Mouse (Mus musculus): ENCODE results near the gene Cdk12.

Gene Cdk12

DNA sequence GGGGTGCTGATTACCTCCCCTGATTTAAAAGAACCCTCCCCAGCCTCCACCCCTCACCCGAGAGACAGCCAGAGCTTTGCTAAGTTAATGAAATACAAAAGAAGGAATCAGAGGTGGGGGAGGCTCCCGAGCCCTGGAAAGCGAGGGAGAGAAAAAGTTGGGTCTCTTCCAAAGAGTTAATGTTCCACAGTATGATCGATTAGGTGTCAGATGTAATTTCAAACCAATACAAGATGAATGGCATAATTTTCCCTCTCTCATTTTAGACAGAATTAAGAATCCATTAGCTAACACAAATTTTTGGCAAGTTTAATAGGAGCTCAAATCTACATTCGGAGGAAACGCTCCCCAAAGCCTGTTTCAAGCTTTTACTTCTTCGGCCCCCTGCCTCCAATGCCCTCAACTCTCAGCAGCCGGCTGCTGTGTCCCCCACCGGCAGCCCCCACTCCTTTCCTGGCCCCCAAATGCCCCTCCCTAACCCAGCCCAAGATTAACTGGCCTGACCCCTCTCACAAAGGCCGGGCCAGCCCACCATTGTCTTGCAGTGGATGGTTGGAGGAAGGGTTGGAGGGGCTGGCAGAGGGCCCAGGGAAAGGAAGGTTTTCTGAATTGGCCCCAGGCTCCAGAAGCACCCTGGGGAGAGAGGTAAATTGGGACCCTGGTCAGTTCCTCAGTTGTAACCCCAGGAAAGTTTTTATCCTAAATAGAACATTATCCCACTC lies 95.8 kb downstream of the Cdk12 start:
- in situ Hi-C loops (cut with MboI, MseI) = loop anchor here (5.0 kb wide), 1 partner anchor 39 kb away; no protein-coding TSS in a partner anchor

DNA sequence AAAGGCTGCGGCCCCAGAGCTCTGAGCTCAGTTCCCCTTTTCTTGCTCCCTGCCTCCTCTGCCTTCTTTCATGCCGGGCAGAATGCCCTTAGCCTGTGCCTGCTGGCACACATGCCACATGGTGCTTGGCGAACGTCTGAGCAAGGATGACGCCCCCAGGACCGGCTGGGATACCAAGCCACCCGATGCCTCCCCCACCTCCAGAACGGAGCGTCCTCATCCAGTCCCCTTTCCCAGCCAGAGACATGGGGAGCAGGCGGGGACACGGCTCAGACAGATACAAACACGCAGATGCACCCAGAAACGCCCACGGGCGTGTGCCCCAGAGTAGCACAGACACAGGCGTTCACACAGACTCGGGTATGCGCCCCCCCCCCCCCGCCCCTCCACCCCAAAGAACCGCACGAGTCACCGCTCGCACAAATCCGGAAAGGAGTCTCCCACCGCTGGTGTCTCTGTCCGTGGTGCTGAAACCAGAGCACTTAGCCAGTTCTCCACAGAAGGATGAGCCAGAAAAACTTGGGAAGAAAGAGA lies 111.0 kb downstream of the Cdk12 start:
- in situ Hi-C loops (cut with MboI, MseI) = no loop called here

DNA sequence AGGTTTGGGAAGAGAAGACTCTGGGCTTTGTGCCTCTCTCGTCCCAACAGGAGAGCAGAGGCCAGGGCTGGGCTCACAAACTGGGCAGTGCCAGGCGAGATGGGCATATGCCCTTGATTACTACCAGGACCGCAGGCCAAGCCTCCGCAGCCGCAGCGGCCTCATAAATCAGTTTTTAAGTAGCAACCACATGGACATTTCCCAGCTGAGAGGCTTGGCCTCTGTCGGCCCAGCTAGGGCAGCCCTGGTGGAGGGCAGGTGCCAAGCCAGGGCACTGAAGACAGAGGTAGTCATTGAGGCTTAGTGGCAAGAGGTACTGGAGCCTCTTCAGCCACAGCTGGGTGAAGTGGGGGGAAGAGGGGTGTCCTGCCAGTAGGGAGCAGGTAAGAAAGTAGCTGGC lies 114.6 kb downstream of the Cdk12 start:
- in situ Hi-C loops (cut with MboI, MseI) = no loop called here

DNA sequence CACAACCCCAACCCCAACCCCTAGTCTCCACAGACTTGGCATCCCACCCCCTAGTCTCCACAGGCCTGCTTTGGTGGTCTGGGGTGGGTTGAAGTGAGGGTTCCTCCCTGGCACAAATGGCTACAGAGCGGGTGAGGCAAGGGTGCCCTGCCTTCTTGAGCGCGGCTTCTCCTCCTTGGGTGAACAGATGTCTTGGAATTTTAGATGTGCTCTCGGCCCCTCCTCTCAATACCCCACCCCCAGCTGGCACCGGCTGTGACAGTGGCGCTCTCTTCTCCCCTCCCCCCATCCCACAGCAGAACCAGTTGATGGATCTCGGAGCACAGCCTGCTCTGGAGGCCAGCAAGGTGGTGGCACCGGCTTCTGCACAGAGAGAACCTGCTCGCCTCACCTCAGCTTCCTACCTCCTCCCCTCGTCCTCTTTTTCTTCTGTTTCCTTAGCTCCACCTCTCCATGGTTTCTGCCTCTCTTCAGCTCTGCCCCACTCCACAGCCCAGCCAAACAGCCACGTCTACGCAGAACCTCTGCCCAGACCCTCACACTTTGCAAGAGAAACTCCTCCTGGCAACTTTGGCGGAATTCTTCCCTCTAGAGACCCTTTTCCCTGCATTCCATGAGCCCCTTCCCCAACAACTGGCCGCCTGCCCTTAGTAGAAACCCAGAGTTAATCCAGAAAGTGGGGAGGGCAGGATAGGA lies 115.7 kb downstream of the Cdk12 start:
- in situ Hi-C loops (cut with MboI, MseI) = no loop called here

DNA sequence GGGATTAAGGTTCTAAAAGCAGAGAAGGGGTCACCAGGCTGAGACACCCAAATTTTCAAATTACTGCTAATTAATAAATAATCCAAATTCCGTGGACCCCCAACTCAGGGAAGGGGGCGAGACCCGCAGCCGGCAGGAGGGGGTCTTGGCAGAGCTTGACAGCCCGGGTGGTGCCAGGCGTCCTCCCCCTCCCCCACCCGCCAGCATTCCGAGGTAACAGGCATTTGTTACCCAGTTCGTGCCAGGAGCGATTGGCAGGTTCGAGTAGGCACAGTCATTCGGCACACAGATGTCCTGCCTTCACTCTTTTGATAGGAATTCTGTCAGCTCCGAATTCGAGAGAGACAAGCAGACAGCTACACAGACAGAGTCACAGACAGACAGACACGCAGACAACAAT lies 116.3 kb downstream of the Cdk12 start:
- in situ Hi-C loops (cut with MboI, MseI) = no loop called here

DNA sequence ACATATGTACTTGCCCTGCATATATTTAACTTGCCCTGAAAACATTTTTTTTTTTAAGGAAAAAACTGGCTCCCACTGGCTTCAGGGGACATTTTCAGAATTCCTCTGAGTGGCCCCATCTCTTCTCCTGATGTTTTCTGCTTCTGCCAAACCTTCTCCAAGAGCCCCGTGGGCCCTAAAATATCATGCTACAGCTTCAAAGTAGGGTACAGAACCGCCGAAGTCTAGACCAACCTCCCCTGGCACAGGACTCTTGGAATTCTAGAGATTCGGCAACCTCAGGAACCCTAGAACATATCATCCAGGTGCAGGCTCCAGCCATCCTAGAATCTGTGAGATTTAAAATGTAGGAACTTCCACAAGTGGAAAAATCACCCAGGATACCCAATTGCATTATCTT lies 116.7 kb downstream of the Cdk12 start:
- in situ Hi-C loops (cut with MboI, MseI) = no loop called here

DNA sequence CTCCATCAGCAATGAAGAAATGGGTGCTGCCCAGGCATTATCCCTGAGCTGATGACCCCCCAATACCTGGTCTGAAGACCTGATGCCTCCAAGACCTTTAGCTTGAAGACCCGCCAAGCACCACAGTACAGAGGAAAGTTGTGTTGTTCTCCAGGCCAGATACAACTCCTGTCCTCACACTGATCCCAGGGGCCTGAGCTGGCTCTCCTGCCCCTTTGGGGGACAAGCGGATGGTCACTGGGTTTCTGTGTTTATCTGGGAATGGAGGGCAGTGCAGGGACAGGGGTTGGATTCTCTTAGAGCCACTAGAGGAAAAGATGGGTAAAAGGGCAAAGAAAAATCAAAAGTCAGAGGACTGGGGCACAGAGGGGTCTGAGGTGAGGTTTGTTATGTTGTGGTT lies 117.1 kb downstream of the Cdk12 start:
- in situ Hi-C loops (cut with MboI, MseI) = loop anchor here (10.0 kb wide), 1 partner anchor 905 kb away; the partner anchor contains the start of gene Arhgap23

DNA sequence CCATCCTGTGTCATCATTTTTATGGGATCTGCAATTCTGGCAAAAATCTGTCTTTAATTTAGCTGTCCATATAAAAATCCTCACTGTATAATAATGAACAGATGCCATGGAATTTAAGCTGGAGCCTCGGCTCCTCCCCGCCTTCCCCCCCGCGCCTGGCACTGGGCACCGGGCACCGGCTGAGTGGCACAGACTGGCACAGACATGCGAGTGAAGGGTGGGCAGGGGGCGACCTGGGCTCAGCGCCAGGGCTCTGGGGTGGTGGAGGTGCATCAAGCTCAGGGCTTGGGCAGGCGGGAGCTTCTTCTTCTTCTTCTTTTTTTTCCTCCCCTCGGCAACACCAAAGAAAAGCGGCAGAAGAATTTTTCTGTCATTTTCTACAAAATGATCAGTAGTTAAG lies 117.5 kb downstream of the Cdk12 start:
- in situ Hi-C loops (cut with MboI, MseI) = loop anchor here (10.0 kb wide), 1 partner anchor 906 kb away; the partner anchor contains the start of gene Arhgap23

DNA sequence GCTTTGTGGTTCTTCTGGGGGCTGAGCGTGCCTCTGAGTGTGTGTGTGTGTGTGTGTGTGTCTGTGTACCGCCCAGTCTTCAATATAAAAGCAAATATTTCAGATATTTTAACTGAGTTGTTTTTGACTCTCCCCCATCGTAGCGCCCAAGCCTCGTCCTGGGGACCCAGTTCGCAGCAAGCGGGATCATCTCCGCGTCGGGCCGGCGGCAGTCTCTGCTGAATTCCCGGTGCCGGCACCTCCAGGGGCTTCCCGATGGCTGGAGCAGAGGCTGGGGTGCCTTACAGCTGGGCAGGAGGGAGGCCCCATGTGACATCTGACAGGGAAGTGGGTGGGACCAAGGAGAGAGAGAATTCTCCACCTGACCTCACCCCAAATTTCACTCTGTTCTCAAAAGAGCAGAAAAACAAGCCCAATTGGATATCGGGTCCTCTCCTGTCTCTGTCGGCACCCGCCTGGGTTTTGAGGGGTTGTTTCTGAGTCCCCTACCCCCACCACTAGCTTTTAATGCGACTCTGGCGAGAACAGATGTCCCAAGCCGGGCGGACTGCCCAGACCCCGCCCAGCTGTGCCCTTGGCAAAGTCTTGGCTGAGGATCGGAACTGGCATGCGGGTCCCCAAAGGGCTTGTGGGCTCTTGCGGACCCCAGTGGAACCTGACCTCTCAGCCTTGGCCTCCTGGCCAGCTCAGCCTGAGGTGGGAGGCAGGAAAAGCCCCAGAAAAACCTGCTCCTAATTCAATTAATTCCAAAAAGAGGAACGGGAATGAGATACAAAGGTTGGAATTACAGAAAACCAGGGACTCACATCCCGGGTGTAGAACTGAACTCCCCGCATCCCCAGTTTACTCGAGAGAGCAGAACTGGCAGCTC lies 118.2 kb downstream of the Cdk12 start:
- in situ Hi-C loops (cut with MboI, MseI) = loop anchor here (10.0 kb wide), 1 partner anchor 906 kb away; the partner anchor contains the start of gene Arhgap23

DNA sequence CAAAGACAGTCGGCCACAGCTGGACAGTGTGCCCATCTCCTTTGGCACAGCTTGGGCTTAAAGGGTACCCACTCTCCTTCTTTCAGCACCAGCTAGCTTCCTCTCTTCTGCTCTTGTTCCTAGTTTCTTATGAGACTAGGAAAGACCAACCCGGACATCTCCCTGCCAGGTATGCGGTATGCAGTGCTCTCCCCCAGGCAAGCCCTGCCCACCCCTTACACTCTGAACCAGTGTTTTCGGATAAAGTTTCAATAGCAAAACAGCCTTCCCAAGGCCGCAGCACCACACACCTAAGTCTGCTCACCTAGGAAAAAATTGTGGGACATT lies 118.8 kb downstream of the Cdk12 start:
- in situ Hi-C loops (cut with MboI, MseI) = loop anchor here (10.0 kb wide), 1 partner anchor 907 kb away; the partner anchor contains the start of gene Arhgap23

DNA sequence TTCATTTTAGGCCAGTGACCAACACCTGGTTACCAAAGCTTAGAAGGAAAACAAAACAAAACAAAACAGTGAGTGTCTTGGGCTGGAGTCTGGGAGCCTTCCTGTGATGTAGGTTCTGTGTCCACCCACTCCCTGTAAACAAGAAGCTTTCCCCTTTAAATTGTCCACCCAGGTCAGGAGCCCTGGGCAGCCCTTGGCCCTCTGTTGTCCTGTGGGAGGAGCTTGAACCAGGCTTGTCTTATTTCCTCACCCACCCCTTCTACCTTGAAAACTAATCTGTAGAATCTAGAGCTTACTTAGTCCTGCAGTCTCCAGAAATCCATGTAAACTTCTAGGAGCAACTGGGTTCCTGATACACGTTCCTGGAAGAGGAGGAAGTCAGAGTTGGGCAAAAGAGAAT lies 119.3 kb downstream of the Cdk12 start:
- in situ Hi-C loops (cut with MboI, MseI) = loop anchor here (10.0 kb wide), 1 partner anchor 907 kb away; the partner anchor contains the start of gene Arhgap23

DNA sequence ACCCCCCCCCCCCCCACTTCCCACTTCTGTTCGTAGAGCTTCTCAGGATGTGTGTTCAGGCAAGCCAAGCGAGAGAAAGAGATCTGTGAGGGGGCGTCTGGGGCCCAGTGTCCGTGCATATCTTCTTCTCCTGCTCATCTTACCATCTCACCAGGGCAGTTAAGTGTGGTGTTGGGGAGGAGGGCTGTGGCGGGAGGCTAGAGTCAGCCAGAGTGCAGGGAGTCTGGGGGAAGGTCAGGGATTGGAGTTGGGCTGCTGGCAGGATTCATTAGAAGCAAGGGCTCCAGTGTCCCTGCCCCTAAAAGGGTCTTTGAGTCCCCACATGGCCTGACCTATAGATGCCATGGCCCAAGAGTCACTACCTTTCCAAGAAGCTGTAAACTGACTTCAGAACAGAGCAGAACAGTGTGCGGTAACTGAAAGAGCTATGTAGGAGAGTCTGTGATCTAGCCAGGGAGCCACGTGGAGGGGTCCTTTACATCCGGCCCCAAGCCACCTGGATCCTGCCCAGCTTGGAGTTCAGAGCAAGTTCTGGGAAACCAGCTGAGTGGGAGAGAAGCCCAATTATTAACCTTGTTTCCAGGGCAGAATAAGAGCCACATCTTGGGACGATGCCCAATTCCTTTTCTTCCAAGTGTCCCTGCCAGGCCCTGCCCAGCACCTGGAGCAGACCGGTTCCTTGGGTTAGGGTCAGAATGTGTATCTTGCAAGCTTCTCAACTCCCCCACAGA lies 120.4 kb downstream of the Cdk12 start:
- in situ Hi-C loops (cut with MboI, MseI) = loop anchor here (10.0 kb wide), 1 partner anchor 908 kb away; the partner anchor contains the start of gene Arhgap23

DNA sequence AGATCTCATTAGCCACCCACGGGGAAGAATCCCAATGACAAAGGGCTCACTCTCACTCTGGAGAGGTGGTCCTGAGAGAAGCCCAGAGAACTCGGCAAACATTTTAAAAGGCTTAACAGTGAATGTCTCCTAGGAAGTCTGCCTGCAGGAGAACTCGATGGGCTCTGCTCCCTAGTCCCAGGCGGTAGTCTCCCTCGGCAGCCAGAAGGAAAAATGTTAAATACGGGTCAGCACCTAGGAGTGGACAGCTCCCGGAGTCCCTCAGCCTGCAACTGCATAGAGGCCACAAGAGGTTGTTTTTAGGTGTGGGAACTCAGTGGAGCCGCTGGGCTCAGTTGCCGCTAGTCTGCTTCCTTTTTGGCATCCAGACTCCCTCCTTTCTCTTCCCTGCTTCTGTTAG lies 121.1 kb downstream of the Cdk12 start:
- in situ Hi-C loops (cut with MboI, MseI) = loop anchor here (10.0 kb wide), 1 partner anchor 909 kb away; the partner anchor contains the start of gene Arhgap23

DNA sequence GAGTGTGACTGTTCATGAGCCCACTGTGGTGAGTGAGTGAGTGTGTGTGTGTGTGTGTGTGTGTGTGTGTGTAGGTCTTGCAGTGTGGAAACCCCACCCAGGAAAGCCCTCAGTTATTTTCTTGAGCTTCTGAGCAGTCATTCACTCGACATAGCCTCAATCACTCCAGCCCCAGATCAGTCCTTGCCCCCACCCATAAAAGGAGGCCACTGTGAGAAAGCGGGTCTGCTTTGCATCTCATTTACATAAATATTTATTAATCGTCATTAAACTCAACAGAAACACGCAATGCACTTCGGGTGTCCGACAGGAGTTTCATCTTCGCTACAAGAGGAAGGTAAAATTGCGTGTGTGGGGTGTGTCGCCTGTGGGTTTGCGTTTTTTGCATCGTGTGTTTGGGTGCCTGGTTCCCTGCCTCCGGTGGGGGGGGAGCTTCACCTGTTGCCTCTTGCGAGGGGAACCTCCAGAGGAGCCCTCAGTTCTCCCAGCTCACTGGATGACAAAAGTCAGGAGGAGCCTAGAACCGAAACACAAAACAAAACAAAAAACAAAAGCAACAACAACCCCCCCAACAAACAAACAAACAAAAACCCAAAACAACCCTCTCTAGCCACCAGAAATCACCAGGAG lies 122.4 kb downstream of the Cdk12 start:
- in situ Hi-C loops (cut with MboI, MseI) = loop anchor here (10.0 kb wide), 1 partner anchor 911 kb away; the partner anchor contains the start of gene Arhgap23

DNA sequence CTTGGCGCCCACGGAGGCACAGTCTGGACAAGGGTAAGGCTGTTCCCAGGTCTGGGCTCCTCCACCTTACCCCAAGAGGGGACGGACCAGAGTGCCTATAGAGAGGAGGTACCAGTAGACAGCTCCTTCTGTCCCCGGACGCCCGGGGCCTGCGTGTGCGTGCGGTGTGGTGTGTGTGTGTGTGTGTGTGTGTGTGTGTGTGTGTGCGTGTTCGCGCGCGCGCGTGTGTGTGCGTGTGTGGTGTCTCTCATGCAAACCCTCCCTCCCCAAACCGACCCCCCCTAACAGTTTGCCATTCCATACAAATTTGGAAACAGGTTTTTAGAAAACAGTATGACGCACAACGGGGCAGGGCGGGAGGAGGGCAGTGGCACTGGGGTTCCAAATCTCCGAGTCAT lies 123.0 kb downstream of the Cdk12 start:
- in situ Hi-C loops (cut with MboI, MseI) = loop anchor here (10.0 kb wide), 1 partner anchor 911 kb away; the partner anchor contains the start of gene Arhgap23

DNA sequence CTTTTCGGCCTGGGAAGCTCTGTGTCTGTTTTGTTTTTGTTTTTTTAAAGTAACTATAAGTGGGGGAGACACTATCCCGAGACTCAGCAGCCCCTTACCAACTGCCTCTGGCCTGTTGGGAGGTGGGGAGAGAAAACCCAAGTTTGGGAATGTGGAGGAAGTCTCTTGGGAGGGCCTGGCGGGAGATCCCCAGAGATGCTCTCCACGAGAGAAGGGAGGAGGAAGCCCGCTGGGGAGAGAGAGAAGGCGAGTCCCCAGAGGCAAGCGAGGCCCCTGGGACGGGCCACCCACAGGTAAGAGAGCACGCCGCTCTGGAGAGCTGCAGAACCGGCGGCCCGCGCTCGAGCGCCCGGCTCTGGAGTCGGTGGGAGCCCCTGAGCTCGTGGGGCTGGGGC lies 123.9 kb downstream of the Cdk12 start:
- in situ Hi-C loops (cut with MboI, MseI) = loop anchor here (10.0 kb wide), 1 partner anchor 912 kb away; the partner anchor contains the start of gene Arhgap23

DNA sequence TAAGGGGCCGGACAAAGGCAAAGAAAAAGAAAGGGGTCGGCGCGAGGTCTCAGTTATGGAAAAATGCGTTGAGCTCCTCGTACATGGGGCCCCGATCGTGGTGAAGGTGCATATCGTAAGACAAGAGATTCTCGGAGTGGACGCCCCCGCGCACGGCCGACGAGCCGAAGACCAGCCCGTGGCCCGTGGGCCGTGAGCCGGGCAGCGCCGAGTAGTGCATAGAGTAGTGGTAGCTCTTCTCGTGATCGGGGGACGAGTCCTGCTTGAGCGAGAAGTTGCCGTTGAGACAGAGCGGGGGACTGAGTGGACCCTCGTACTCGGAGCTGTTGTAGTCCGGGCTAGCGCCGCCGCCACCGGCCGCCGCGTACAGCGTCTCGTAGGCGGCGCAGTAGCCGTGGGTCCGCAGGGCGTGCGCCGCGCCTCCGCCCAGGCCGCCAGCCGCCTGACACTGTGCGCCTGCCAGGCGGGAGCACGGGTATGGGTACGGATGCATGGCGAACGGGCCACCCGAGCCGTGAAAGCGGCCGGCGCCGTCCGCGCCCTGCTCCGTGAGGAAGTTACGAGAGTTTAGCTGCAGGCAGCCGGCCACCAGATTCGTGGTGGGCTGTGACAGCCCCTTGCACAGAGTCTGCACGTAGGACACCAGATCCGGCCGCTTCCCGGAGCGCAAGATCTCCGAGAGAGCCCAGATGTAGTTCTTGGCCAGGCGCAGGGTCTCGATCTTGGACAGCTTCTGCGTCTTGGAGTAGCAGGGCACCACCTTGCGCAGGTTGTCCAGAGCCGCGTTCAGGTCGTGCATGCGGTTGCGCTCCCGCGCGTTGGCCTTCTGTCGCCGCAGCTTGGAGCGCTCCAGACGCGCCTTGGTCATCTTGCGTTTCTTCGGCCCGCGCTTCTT lies 124.5 kb downstream of the Cdk12 start:
- in situ Hi-C loops (cut with MboI, MseI) = loop anchor here (10.0 kb wide), 1 partner anchor 913 kb away; the partner anchor contains the start of gene Arhgap23

DNA sequence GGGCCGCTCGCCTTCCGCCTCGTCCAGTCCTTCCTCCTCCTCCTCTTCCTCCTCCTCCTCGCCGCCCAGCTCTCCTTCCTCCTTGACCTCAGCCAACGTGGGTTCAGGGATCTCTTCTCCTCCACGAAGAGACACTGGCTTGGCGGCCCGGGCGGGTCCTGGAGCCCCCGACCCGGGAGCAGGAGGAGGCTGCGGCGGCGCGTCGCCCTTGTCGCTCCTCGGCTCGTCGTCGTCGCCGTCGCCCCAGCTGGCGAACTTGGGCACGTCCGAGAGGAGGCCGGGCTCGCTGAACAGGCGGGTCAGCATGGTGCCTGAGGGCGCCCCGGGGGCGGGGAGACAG lies 125.1 kb downstream of the Cdk12 start:
- in situ Hi-C loops (cut with MboI, MseI) = loop anchor here (10.0 kb wide), 1 partner anchor 913 kb away; the partner anchor contains the start of gene Arhgap23
